Mouse (Mus musculus): ENCODE data around the gene St6galnac4. TPM values are rescaled to one million over a fixed set of nuclear protein-coding genes. Genes with fewer than 3 reads are reported as not detected.
A peak's percentile ranks its signal among the peaks of the same experiment; 100 is the strongest.

Gene St6galnac4
- polyA plus RNA-seq, 1 experiment from 2014 or later, result 7.9 TPM

DNA sequence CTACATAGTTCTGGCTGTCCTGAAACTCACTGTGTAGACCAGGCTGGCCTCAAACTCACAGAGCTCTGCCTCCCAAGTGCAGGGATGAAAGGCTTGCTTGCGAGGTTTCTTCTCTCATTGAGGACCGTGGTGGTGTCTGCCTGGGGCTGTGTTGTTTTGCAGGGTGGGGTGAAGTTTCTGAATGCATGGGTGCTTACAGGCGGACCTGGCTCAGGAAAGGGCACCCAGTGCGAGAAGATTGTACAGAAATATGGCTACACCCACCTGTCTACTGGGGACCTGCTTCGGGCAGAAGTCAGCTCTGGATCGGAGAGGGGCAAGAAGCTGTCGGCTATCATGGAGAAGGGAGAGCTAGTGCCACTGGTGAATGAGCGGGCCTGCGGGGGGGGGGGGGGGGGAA lies 43.1 kb downstream of the St6galnac4 start:
- Histone ChIP-seq H3K9me3 (replicated peaks) (no peaks in the 10 kb centered on the region), H3K4me3 (replicated peaks) (no peak overlapping the region), H3K36me3 (replicated peaks) (no peaks in the 10 kb centered on the region), H3K9ac (no peak overlapping the region), H3K27ac (replicated peaks) (no peak overlapping the region), H3K4me2 (no peak overlapping the region), H3K27me3 (no peaks in the 10 kb centered on the region), H3K4me1 (replicated peaks) (peaks cover 22% of the 10 kb centered on the region)
- 81% methylated on average over 8 of the region's 9 CpGs for WGBS (ENCODE audit: insufficient replicate concordance)
- ATAC-seq (ENCODE audit: insufficient read depth), result no peak

DNA sequence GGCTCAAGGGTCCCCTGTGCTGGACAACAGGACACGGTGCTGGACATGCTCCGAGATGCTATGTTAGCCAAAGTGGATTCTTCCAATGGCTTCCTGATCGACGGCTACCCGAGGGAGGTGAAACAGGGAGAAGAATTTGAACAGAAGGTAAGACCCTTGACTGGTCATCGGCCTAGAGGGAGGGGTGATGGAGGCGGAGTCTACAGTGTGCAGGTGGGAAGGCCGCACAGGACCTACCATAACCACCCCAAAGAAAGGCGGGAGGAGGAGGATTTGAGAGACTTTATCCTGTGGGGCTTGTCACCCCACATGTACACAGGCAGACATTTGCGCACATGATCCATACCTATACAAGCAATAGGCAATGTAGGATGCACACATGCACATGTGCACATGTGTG lies 44.2 kb downstream of the St6galnac4 start:
- H3K4me3 ChIP-seq (replicated peaks), result no peak overlapping the region
- 72% methylated on average over 10 of the region's 10 CpGs for WGBS (ENCODE audit: insufficient replicate concordance)
- no peak overlapping the region for H3K27ac ChIP-seq (replicated peaks)
- no peaks in the 10 kb centered on the region for H3K9me3 ChIP-seq (replicated peaks)
- no peak overlapping the region for H3K4me2 ChIP-seq
- H3K36me3 ChIP-seq (replicated peaks), result no peaks in the 10 kb centered on the region
- no peak for ATAC-seq (ENCODE audit: insufficient read depth)
- H3K27me3 ChIP-seq, result no peaks in the 10 kb centered on the region
- no peak overlapping the region for H3K9ac ChIP-seq
- peaks cover 12% of the 10 kb centered on the region for H3K4me1 ChIP-seq (replicated peaks)

DNA sequence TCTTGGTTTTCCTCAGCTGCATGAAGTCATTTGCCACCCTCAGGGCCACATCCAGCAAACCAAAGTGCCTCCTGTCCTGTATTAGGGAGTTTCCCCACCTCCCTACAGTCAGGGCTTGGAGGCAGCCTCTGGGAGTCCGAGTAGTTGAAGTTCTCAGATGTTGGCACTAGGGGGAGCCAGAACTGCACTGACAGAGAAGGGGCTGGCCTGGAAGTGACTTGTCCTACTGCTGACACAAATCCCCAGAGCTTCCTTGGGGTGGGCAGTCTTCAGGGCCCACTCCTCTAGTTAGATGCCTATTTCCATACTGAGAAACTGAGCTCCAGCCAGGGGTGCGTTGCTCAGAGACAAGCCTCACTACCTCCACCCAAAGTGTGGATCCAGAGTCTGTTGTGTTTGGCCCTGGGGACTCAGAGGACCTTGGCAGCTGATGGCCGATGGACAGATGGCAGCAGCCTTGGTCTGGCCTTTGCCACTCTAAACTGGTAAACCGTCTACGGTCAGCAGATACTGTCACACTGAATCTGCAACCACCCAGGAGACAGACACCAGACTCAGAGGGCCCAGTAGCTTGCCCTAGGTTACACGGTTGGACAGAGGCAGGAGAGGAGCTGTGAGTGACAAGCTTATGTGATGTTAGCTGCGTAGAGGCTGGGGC lies 45.0 kb downstream of the St6galnac4 start:
- Histone ChIP-seq H3K4me2 (no peak overlapping the region), H3K4me3 (replicated peaks) (no peak overlapping the region), H3K9me3 (replicated peaks) (no peaks in the 10 kb centered on the region), H3K4me1 (replicated peaks) (peaks cover 8% of the 10 kb centered on the region), H3K27me3 (no peaks in the 10 kb centered on the region), H3K9ac (no peak overlapping the region), H3K27ac (replicated peaks) (no peak overlapping the region), H3K36me3 (replicated peaks) (no peaks in the 10 kb centered on the region)
- 0 out of 2 replicates have a peak, but pooled peaks have one; percentile 45 for ATAC-seq (ENCODE audit: insufficient read depth)
- 33% methylated on average over 7 of the region's 7 CpGs for WGBS (ENCODE audit: insufficient replicate concordance)

DNA sequence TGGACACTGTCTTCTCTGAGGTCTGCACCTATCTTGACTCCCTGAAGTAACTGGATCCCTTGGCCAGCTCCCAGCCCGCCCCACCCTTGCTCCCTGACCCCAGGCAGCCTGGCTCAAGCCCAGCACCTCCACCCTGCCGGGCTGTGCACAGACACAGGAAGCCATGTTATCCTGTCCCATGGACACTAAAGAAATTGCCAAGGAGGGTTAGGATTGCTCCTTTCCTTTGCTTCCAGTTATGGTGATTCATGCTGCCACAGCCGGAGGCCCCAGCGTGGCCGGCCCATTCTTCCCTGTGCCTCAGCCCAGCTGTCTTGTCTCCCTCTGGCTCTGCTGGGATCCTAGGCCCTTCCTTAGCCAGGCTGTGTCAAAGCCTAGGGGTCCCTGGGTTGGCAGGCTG lies 46.8 kb downstream of the St6galnac4 start:
- no peak for ATAC-seq (ENCODE audit: insufficient read depth)
- 70% methylated on average over 5 of the region's 5 CpGs for WGBS (ENCODE audit: insufficient replicate concordance)
- H3K27ac ChIP-seq (replicated peaks), result no peak overlapping the region
- H3K9ac ChIP-seq, result no peak overlapping the region
- H3K4me3 ChIP-seq (replicated peaks), result no peak overlapping the region
- H3K4me2 ChIP-seq, result no peak overlapping the region
- no peaks in the 10 kb centered on the region for H3K9me3 ChIP-seq (replicated peaks)
- no peaks in the 10 kb centered on the region for H3K27me3 ChIP-seq
- H3K36me3 ChIP-seq (replicated peaks), result no peaks in the 10 kb centered on the region
- peaks cover 21% of the 10 kb centered on the region for H3K4me1 ChIP-seq (replicated peaks)

DNA sequence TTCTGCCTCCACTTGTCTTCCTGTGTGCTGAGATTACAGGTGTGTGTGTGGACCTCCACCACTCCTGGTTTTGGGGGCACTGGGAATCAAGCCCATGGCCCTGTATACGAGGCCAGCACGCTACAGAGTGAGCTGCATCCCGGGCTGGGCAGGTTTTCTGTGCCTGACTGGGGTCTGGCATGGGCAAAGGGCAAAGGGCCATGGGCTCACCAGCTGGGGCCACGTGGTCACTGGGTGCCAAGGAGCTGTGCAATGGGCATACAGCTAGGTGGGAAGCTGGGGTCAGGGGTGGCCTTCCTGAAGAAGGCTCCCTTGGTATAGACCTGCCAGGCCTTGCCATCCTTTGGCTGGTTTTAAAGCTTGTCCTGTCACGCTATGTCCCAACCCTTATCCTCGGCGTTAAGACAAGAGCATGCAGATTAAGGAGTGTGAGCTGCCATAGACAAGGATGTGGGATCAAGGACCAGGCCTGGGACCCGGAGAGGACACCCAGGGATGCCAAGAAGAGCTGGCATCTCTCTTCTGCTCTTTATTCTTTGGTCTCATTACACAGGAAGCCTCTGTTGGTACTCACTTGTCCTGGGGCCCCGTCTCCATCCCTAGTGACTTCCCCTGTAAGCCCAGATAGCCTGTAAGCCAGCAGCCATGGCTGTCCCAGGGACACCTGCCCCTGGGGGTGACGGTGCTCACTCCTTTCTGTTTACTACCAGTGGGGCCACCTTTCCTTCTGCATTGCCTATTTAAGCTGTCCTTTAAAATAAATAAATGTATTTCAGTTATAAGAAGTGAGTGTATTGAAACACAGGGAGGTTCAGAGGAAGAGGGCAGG lies 47.6 kb downstream of the St6galnac4 start:
- no peak overlapping the region for H3K4me2 ChIP-seq
- H3K4me3 ChIP-seq (replicated peaks), result no peak overlapping the region
- H3K4me1 ChIP-seq (replicated peaks), result peaks cover 16% of the 10 kb centered on the region
- no peaks in the 10 kb centered on the region for H3K9me3 ChIP-seq (replicated peaks)
- ATAC-seq (ENCODE audit: insufficient read depth), result no peak
- WGBS (ENCODE audit: insufficient replicate concordance), result 63% methylated on average over 10 of the region's 10 CpGs
- no peak overlapping the region for H3K9ac ChIP-seq
- H3K36me3 ChIP-seq (replicated peaks), result no peaks in the 10 kb centered on the region
- H3K27ac ChIP-seq (replicated peaks), result no peak overlapping the region
- H3K27me3 ChIP-seq, result no peaks in the 10 kb centered on the region

DNA sequence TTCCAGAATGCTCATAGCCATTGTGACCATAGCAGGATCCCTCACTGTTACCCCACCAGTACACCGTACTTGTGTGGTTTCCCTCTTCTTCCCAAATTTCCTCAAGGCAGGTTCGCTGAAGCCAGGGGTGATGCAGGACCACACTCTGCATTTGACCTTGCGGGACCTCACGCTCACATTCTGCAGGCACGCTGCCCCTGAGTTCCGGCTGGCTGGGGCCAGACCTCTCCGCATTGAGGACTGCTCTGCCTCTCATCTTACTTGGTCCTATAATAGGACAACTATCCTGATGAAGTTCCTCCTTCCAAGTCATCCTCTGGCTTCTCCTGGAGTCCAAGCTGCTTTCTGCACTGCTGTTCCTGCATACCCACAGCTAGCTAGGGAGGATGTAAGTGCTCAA lies 49.7 kb downstream of the St6galnac4 start:
- Histone ChIP-seq H3K27ac (replicated peaks) (no peak overlapping the region), H3K9me3 (replicated peaks) (no peaks in the 10 kb centered on the region), H3K27me3 (no peaks in the 10 kb centered on the region), H3K4me1 (replicated peaks) (peaks cover 24% of the 10 kb centered on the region), H3K4me3 (replicated peaks) (no peak overlapping the region), H3K9ac (no peak overlapping the region), H3K36me3 (replicated peaks) (no peaks in the 10 kb centered on the region), H3K4me2 (no peak overlapping the region)
- WGBS (ENCODE audit: insufficient replicate concordance), result 68% methylated on average over 7 of the region's 7 CpGs
- ATAC-seq (ENCODE audit: insufficient read depth), result no peak

DNA sequence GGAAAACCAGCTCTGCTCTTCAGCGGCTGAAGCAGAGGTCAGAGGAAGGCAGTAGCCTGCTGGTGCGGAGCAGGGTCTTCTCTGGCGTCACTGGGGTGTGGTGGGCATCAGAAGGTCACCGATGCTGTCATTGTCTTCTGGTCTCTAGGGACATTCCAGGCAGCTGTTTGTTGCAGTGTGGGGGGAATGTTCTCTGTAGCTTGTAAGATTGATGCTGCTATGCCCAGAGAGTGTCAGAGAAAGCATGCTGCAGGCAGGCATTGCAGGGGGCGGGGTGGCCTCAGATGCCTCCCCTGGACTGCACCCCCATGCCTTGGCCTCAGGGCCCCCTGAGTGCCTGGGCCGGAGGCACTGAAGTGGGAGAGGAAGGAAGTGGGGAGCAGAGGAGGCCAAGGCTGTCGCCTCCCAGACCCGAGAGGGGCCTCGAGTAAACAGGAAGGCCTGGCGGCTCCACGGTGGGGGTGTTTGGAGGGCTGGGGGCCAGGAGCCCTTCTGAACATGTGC lies 50.9 kb downstream of the St6galnac4 start:
- peak; percentile 67 for ATAC-seq (ENCODE audit: insufficient read depth)
- H3K4me1 ChIP-seq (replicated peaks), result peaks cover 22% of the 10 kb centered on the region
- 0 out of 2 replicates have a peak overlapping the region, but pooled peaks have one; percentile 14 for H3K27ac ChIP-seq (replicated peaks)
- H3K4me3 ChIP-seq (replicated peaks), result no peak overlapping the region
- H3K36me3 ChIP-seq (replicated peaks), result no peaks in the 10 kb centered on the region
- H3K9me3 ChIP-seq (replicated peaks), result no peaks in the 10 kb centered on the region
- 23% methylated on average over 11 of the region's 11 CpGs for whole genome bisulfite sequencing (ENCODE audit: insufficient replicate concordance)
- H3K4me2 ChIP-seq, result no peak overlapping the region
- H3K27me3 ChIP-seq, result no peaks in the 10 kb centered on the region
- H3K9ac ChIP-seq, result no peak overlapping the region

DNA sequence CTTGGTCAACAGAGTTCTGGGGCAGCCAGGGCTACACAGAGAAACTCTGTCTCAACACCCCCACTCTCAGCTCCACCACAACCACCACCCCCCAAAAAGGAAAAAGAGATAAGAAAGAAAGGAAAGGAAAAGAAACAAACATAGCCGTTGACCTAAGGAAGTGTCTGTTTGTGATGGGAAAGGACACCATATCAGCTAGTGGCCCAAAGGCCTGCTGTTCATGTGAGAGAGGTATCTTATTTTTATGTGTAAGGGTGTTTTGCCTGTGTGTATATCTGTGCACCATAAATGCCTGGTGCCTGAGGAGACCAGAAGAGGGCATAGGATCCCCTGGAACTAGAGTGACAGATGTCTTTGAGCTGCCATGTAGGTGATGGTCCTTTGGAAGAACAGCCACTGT lies 52.7 kb downstream of the St6galnac4 start:
- Histone ChIP-seq H3K4me2 (no peak overlapping the region), H3K27me3 (no peaks in the 10 kb centered on the region), H3K4me1 (replicated peaks) (peaks cover 32% of the 10 kb centered on the region), H3K27ac (replicated peaks) (no peak overlapping the region), H3K9me3 (replicated peaks) (no peaks in the 10 kb centered on the region), H3K4me3 (replicated peaks) (no peak overlapping the region), H3K9ac (no peak overlapping the region), H3K36me3 (replicated peaks) (no peaks in the 10 kb centered on the region)
- ATAC-seq (ENCODE audit: insufficient read depth), result no peak
- WGBS (ENCODE audit: insufficient replicate concordance), result 16% methylated on average over 1 of the region's 1 CpGs

DNA sequence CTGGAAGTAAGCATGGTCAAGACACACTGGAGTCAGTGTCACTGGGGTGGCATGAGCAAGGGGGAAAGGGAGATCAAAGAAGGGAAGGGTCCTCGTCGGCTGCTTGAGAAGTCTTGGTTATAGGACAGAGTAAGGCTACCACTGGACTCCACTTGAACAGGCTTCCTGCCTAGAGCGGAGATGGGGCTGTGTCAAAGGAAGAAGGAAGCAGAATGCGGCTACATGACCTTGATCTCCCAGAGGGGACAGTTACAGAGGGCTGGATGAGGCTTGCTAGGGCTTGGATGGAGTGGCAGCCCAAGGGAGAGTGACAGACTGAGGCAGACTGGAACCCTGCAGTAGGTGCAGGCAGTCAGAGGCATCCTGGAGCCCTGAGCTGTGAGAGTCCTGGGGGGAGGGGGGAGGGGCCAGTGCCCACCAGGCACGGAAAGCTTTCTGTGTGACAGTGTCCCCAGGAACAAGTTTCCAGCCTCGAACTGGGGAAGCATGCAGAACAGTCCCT lies 53.7 kb downstream of the St6galnac4 start:
- ATAC-seq (ENCODE audit: insufficient read depth), result no peak
- Histone ChIP-seq H3K27me3 (no peaks in the 10 kb centered on the region), H3K36me3 (replicated peaks) (no peaks in the 10 kb centered on the region), H3K27ac (replicated peaks) (no peak overlapping the region), H3K9me3 (replicated peaks) (no peaks in the 10 kb centered on the region), H3K4me3 (replicated peaks) (no peak overlapping the region), H3K4me1 (replicated peaks) (peaks cover 42% of the 10 kb centered on the region), H3K9ac (no peak overlapping the region), H3K4me2 (no peak overlapping the region)
- 53% methylated on average over 6 of the region's 6 CpGs for WGBS (ENCODE audit: insufficient replicate concordance)

DNA sequence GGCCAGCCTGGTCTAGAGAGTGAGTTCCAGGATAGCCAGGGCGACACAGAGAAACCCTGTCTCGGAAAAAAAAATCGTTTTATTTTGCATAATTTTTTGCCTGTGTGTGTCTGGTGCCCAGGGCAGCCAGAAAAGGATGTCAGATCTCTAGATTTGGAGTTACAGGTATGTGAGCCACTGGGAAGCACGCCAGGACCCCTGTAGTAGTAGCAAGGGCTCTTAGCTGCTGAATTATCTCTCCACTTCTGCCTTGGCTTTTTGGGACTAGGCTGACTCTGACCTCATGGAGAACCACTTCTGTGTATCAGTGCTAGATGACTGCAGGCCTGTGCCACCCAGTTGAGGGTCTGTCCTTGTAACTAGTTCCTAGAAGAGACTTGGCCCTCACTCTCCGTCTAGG lies 54.9 kb downstream of the St6galnac4 start:
- 66% methylated on average over 5 of the region's 5 CpGs for WGBS (ENCODE audit: insufficient replicate concordance)
- Histone ChIP-seq H3K4me1 (replicated peaks) (peaks cover 54% of the 10 kb centered on the region), H3K9ac (no peak overlapping the region), H3K27ac (replicated peaks) (no peak overlapping the region), H3K27me3 (no peaks in the 10 kb centered on the region), H3K9me3 (replicated peaks) (no peaks in the 10 kb centered on the region), H3K4me2 (no peak overlapping the region), H3K4me3 (replicated peaks) (no peak overlapping the region), H3K36me3 (replicated peaks) (no peaks in the 10 kb centered on the region)
- ATAC-seq (ENCODE audit: insufficient read depth), result no peak

DNA sequence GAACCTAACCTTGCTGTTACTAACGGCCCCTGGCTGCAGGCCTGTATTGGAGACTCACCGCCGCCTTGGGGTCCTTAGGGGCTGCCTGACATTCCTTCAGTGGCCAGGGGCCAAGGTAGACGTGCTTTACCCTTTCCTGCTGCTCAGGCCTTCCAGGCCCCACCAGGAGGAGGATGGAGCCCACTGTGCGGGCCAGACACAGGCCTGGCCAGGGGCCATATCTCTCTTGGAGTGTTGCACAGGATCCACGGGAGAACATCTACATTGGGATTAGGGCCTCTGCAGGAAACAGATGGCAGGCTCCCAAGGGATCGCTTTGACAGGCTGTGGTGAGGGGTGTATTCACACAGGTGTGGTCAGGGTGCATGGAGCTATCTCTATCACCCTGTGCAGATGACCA lies 55.9 kb downstream of the St6galnac4 start:
- no peak overlapping the region for H3K27ac ChIP-seq (replicated peaks)

More for the DNA sequence above, 55.9 kb downstream of the St6galnac4 start:
- H3K27me3 ChIP-seq, result no peaks in the 10 kb centered on the region
- no peak overlapping the region for H3K4me3 ChIP-seq (replicated peaks)
- H3K9me3 ChIP-seq (replicated peaks), result no peaks in the 10 kb centered on the region
- 79% methylated on average over 7 of the region's 7 CpGs for whole genome bisulfite sequencing (ENCODE audit: insufficient replicate concordance)
- H3K4me1 ChIP-seq (replicated peaks), result peaks cover 54% of the 10 kb centered on the region
- no peaks in the 10 kb centered on the region for H3K36me3 ChIP-seq (replicated peaks)
- no peak overlapping the region for H3K4me2 ChIP-seq
- no peak for ATAC-seq (ENCODE audit: insufficient read depth)
- no peak overlapping the region for H3K9ac ChIP-seq

All from liver, embryonic 15.5 days (tissue).